Mouse (Mus musculus): Measurements from ENCODE around the gene Ppef2.

DNA sequence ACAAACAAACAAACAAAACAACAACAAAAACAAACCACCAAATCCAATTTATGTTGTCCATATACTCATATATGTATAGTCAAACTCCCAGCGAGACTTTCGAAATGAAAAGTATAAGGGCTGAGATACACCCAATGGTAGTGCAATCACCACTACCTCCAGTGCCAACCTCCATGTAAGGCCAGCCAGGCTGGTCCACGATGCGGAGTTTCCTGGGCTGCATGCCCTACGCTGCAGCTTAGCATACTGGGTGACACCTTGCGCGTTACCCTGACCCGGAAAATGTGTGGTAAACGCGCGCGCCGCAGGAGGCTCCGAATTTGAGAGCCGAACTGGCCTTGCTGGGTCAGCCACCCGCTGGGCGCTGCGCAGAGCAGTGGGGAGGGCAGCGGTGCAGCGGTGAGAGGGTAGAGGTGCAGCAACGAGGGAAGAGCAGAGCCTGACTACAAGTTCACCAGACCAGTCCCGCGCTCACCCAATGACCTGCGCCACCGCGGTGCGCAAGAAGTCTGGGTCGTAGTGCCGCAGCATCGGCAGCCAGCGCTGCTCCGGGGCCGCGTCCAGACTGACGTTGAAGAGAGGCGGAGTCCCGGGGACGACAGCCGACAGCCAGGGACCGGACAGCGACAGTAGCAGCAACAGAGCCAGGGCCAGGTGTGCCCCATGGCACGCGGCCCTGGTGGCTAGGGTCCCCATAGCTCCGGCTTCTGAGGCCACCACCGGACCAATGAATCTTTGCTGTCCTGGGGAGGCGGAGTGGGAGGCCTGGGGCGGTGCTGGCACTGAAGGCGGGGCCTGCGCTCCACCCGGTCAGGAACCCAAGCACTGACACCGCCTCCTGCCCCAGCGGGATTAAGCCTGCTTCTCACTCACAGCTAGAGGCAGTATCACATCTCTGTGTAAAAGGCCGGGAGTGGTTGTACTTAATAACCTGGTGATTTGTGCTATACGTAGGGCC, 21.6 kb upstream of the Ppef2 start, which contains the start of gene Naaa:
- peak; percentile 21; the same call in 1 of the 2 replicates for TF ChIP-seq CTCF (IDR thresholded peaks at IDR 0.05; ENCODE audit: borderline replicate concordance, insufficient read depth, low read depth, low read length)
- peak; percentile 77 for TF ChIP-seq POLR2A (IDR thresholded peaks at IDR 0.05; ENCODE audit: borderline replicate concordance, insufficient read depth, low read length)

Data from cerebellum, adult 2 months (tissue).